Mouse (Mus musculus) right cerebral cortex, postnatal 25 days (tissue): ENCODE measurements at regions not wholly inside any gene's neighbourhood (a gene's known extent, or its start where the extent isn't known, plus 50 kb on each side); places are given as distances from the start of the nearest gene placed in this dataset.

Source experiments
- DNase-seq: peaks from one replicate; pipeline ENCODE4 v3.0.0; 2022

DNA sequence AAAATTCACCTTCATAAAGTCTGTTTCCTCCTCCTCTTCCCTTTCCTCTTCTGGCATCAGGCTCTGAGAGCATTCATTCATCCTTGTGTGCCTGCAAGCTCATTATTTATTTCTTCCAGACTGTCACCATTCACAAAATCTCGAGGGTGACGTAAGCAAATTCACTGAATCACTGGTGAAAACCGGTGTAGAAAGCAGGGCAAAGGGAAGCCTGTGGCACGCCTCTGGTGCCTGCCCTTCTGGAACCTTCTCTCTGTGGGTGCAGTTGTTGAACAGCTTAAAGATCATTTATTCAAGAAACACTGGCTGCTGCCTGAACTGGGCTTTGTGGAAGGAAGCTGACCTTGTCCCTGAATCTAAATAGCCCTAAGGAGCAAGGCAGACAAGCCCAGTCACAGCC, 177.0 kb downstream of the Slc38a4 start:
- DNase-seq: no peak

DNA sequence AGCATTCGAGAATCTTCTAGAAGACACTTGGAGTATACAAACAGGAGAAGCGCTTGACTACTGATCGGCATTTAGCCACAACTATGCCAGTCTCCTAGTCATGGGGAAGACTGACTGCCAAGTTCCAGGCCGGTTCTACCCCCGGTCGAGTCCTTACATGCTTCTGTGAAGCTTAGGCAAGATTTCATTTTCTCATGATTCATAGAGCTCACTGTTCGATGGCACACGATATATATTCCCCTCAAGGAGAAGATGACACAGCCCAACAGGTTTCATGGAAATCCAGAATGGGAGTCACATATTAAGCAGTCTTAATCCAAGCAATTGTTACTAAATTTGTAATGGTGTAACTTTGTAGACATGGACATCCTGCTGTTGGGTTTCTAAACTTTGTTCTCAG, 177.8 kb downstream of the Slc38a4 start:
- DNase-seq: no peak

DNA sequence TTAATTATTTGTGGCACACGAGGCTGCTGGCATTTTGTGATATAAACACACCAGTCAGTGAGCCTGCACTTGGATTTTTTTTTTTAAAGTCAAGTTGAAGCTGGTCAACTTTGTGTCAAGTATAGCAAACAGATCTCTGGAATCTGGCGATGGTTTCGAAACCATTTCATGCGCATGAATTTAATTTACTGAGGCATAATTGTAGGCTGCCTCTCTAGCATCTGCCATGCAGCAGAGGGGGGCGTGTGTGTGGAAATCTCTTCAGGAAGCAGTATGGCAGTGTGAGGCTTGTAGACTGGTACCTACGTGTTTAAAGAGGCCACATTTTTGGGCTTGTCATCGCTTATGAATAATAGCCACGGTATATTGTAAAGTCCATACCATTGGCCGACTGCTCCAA, 177.7 kb upstream of the Slc38a2 start:
- DNase-seq: no peak

DNA sequence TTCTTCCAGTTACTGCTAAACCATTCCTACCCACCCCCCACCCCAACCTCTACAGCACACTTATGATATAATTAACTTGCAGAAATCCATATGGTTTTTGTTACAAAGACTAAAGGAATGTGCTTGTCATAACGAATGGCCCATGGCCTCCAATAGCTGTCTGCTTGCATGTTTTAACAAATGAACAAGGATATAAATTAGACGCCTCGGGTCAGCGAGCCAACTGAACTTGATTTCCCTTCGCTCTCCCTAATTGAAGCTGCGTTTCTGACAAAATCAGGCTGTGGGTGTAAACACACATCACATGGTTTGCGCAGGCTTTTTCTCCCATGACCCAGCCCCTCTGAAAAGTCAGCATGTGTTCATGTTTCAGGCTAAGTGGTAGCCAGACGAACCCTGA, 174.6 kb upstream of the Slc38a2 start:
- DNase-seq: no peak

DNA sequence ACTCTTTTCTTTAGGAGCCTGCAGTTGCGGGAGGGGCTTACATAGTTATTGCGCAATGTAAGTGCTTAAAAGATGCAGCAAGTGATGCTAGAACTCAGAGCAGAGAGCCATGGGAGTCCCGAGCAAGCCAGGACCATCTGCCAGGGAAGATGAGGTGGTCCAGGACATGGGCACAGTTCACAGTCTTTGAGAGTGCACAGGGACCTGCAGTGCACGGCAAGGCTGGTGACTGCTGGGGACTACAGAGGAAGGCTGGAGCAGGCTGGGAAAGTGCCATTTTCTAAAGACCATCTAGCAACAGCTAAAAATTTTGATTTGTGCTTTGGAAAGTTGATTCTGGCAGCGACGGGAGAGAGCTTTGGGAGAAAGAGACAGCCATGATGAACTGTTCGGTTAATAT, 174.0 kb upstream of the Slc38a2 start:
- DNase-seq: no peak

DNA sequence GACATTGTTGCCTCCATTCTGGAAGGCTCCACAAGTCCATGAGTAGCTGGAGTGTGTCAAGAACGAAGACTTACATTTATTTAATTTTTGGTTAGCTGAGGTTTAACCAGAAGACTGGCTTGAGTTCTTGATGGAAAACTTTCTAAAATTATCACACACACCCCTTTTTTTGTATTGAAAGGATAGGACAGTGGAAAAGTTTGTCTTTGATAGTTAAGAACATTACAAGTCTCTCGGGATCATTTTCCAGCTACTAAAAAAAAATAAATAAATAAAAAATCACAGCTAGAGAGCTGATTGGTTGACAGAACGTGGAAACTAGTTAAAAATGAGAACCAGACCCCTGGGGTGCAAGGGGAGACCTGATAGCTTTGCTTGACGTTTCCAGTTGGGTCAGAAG, 173.6 kb upstream of the Slc38a2 start:
- no peak for DNase-seq

DNA sequence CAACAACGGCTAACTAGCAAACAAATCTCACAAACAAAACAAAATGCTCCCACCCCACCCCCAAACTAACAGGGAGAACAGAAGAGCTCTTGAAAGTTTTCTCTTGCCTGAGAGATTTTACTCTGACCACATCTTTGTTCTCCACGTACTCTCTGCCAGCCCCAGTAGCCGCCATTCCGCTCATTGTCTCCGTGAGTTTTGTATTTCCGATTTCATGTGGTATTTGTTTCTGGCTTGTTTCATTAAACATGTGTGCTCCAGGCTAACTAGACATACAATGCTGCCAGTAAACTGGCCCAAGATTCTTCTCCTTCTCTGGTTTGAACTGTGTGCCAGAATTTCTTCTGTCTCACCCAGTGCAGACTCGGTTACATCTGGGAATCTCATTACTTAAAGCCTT, 168.2 kb upstream of the Slc38a2 start:
- DNase-seq: no peak

DNA sequence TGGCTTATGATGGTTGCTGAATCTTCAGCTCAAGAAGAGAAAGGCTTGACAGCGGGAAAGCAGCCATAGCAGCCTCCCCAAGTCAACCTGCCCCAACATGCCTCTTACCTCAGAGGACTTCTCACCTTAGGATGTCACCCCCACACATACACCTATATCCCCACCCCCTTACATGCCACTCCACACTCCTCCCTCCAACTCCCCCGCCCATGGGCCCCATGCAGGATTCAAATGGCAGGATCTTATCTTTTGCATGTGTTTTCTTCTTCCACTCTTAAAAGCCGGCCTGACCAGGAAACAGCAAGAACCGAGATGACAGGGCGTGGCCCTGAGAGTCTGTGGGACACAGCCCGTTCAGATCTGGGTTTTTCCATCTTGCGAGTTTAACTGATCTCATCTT, 166.4 kb upstream of the Slc38a2 start:
- no peak for DNase-seq

DNA sequence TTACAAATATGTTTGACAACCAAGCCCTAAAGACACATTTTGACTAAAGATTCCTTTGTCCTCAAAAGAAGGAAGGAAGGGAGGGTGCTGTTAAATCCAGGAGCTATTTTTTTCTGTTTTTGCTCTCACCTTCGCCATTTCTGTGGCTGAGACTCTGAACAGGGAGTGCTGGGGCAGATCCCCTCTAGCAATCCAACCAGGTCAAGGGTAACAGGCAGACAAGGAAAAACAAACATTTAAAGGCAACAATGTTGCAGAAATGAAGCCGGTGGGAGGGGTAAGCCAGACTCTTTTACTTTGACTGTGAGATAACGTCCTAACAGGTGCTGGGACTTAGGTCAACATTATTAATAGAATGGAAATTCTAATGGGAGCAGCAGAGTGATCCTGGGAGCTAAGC, 158.2 kb upstream of the Slc38a2 start:
- no peak for DNase-seq

DNA sequence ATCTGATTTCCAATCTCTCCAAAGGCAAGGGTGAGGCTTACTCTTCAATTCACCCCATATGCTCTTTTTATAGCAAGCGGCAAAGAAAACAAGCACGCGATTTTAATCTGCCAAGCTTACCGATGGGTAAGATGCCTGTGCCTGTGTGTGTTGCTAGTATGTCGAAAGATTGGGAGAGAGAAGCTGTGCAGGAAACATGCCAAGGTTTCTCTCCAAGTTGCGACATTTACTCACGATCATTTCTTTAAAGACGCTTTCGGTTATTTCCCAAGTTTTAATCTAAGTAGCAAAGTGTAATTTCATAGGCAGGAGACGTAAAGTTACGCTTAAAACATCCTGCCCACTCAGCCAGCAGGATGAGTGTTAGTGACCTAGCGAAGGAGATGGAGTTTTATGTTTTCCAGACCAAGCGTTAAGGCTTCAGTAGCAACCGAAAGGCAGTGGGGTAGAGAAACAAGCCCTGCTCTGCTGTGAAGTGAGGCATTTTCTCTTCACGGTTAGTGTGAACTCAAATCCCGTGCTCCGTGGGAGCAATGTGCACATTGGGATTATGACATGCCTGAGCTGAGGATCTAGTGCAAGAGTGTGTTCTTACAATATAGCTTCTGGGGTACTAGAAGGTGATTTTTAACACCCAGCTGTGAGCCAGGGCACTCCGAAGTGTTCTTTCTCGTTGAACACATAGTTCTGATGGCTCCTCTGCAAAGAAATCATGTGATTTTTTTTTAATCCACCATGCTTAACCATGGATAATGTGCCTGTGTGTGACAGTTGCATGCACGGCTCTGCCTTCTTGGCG, 152.6 kb upstream of the Slc38a2 start:
- DNase-seq: no peak

DNA sequence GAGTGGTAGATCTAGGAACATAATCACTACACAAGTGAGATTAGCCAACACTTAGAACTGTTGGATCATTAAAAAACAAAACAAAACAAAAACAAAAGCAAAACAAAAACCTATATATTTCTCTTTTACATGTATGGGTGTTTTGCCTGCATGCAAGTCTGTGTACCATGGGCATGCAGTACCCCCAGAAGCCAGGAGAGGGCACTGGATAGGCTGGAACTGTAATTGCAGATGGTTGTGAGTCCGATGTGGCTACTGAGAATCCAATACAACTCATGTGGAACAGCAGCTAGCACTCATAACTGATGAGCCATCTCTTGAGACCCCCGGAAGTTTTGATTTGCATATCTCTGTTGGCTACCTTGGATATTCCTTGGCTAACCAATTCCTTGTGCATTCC, 148.6 kb upstream of the Slc38a2 start:
- no peak for DNase-seq

DNA sequence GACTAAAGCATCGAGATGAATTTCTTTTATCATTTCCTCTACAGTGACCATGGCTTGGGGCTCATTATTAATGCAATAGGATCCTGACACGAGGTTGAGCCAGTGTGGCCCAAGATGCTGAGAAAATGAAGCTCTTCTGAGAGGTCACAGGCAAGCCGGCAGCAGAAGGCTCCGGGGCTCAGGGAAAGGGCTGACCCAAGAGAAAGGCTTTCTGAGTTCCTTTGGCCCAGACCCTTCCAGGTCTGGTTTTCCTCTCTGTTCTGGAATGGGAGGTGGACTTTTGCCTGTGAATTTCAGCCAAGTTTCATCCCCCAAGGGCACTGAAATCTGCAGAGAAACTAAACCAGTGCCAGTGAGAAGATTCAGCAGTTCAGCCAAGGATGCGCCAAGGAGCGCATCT, 145.7 kb upstream of the Slc38a2 start:
- no peak for DNase-seq

DNA sequence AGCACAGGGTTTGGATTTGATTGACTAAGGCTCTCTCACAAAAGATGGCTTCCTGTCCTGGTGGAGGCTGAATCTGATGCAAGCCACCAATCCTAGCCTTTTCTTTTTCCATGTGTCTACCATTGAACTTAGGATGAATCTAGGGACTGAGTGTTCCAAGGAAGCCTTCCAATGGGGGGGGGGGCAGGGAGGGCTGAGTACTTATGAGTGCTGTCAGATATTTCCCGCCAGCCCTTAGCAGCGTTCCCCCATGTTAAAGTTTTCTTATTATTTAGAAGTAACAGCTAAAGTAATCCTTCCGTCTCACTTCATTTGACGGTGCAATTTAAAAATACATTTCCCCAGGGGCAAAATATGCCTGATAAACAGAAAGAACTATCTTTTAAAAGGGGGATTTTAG, 144.8 kb upstream of the Slc38a2 start:
- DNase-seq: no peak

DNA sequence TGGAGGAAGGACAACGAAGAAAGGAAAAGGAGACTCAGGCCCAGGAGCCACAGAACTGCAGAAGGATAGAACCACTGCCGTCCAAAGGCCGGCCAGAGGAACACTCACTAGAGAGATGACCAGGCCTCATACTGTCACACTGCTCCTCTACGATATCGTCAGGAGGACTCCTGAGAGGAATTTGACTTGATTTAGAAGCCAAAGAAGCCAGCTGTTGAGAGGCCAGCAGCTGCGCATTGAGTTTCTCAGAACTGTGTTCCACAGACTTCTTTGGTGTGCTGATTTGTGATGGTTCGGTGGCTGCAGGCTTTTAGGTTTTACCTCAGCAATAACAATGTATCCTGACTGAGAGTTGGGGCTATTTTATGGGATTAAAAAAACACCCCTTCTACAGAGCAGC, 144.1 kb upstream of the Slc38a2 start:
- no peak for DNase-seq

DNA sequence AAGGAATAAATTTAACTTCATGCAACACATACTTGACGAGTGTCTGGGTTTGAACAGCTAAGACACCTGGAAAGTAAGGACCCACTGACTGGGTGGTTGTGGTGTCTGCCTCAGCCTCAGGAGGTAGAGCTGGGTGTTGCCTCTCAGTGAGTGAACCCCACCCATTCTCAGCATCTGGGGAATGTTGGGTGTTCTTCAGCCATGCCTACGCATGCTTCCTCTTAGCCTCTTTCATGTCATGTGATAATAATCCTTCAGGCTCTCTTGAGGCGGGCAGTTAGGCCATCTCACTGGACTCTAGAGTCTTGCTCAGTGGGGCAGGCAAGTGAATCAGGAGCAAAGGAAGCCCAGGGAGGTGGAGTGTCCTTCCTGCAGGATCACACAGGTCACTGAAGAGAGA, 143.4 kb upstream of the Slc38a2 start:
- DNase-seq: no peak

DNA sequence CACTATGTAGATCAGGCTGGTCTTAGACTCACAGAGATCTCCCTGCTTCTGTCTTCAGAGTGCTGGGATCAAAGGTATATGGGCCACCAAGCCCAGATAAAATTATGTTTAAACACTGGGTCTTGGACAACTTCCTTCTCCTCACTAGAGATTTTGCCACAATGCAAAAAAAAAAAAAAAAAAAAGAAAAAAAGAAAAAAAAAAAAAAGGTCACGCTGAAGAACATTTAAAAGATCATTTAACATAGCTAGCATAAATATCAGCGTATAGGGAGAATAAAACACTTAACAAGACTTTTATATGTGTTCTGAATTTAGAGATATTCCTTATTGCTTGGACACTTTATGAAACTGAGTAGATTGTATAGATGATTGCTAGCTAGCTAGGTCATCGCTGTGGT, 137.1 kb upstream of the Slc38a2 start:
- no peak for DNase-seq

DNA sequence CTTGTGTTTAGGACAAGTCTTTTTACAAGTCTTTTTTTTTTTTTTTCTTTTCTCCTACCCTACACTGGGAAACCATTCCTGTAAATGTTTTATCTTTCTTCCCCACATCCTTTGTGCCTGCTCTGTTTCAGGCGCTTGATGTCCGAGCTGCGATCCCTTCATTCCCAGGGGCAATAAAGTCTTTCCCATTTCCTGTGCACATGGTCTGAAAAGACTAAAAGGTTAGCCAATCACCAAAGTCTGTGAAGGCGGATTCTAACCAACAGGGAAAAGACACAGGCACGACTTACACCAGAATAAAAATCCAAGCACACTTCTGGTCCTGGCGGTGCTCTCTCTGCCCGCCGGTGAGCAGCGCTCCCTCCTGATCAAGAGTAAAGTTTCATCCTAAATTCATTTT, 135.3 kb upstream of the Slc38a2 start:
- DNase-seq: no peak

DNA sequence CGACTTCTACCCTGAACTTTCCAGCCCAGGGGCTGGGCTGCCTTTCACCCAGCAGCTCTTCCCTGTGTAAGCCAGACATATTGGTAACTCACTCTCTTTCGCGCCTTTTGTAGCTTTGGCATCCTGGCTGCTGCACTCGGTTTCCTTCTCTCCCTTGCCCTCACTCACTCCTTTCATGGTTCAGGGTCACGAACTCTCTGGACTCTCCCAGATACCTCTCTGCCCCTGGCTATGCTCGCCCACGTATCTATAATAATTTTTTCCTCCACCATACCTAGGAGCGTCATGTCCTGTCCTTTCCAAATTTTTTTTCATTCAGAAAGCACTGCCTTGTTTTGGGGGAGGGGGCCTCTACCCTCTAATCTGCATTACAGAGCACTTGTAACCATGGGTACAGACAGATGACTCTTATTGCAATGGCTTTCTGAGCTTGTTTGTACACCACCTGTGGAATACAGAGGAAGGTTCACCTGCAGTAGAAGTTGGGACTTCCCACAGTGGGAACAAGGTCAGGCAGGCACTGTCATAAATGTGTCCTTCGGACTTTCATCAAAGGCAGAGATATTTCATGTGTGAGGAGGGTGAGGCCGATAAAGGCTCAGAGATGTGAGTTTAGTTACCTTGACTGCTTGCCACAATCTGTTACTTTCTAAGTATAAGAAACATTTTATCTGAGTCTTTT, 134.8 kb upstream of the Slc38a2 start:
- DNase-seq: no peak

DNA sequence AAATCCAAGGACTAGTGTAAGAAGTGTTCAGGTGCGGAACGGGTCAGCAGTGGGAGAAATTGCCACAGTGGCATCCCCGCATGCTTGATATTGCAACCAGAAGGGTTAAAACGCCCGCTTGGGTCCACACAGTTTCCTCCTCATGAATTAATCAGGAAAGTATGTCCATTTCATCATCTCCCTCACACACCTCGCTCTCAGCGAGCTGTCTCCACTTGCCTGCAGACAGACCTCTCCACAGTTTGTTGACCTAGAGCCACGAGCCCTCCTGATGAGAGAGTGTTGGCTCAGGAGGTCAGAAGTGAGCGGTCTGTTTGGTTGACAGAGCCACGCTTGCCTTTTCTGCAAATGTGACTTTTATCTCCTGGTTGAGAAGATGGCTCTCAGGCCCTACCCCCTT, 132.9 kb upstream of the Slc38a2 start:
- no peak for DNase-seq

DNA sequence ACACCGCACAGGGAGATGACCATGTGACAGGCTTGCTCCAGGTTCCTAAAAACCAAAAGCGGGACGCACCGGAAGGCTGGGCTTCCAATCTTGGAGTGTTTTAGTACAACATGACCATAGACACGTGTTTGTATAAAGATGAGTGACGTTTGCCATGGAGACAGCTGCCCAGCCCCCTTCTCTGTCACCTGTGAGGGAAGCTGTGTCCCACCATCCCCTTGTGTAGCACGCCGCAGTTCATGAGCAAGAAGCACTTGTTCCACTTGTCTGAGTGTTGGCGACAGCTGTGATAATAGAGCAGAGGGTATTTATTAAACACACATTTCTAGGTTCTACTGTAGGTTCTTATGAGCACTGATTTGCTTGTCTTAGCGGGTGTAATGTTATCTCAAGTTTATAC, 131.7 kb upstream of the Slc38a2 start:
- DNase-seq: no peak

DNA sequence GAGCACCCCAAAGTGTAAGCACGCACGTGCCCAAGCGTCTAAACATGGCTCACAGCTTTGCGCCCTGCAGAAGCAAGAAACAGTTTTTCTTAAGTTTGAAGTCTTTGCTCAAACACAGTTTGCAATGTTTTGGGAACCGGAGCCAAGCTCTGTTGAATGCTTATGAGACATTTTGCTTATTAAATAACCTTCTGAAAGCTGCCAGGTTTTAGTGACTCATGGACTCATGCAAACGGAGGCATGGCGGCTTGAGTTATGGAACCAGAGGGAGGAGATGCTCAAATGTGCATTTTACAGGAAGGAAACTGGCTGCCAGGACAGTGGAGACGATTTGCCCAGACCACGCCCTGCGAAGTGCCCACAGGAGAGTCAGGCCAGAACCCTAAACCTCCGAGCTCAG, 131.0 kb upstream of the Slc38a2 start:
- DNase-seq: peak; percentile 19

DNA sequence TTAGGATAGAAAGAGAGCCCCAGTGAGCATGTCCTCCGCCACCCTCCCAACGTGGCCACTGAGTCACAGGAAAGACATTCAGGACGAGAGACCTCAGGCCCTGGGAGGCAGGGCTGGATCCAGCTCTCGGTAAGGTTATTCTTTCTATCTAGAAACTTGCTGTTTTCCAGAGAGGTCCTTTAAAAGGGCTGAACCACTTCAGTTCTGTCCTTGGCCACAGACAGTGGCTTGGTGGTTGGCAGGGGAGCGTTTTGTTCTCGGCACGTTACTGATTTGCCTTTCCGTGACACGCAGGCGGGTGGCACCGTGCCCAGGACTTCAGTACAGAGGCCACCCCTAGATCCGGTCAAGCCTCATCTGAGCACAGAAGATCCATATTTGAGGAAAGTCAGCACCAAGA, 130.4 kb upstream of the Slc38a2 start:
- no peak for DNase-seq

DNA sequence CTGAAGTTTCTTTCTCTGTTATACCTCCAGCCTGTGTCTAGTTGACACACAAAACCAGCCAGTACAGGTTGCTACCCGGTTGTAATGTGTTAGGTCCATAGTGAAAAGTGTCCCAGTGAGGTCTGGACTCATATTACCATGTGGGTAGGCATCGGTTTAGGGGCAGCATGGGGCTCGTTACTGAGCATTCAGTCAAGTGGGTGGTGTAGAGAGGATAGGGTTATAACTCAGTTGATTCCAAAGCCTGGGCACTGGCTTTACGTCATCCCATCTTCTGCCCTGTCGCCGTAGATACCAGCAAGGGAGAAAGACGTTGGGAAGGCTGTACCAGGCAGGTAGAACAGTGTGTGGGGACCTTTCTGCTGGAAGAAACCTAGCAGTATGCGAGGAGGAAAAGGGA, 129.2 kb upstream of the Slc38a2 start:
- DNase-seq: no peak

DNA sequence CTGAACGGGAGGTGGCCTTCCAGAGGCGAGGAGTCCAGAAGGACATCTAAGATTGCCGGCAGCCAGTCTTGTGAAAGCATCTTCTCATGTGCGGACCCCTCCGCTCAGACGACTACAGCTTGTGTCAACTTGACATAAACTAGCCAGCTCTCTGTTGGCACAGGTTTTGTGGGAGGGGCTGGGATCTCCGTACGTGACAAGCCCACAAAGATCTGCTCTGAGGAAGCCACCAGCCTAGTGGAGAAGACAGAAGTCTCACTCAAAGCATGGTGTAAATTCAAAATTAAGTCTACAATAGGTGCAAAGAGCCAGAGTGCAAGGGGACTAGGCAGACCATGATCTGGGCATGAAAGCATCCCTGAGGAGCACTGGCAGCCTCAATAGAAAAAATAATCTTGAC, 128.4 kb upstream of the Slc38a2 start:
- no peak for DNase-seq

DNA sequence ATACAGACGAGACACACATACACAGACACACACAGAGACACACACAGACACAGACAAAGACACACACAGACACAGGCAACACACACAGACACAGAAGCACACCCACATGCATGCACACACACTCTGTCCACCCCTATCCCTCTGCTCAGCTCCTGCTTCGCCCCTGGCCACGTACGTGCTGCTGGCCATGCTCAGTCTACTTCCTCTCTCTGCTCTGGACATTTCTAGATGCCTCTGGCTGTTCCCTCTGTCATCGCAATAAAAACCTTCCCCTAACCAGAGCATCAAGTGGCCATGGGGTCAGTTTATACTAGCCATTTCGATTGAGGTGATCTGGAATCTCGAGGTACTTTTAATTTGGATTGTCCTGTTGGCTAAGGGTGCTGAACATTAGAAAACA, 118.9 kb upstream of the Slc38a2 start:
- no peak for DNase-seq
